In genomic region chr4:21879565-21880220, GRCm38 (mm10) we compare ENCODE assay signal across 8 mouse cellular contexts. TPM values are rescaled to one million over a fixed set of nuclear protein-coding genes. Genes with fewer than 3 reads are reported as not detected.
DNase-seq lines count a peak whose midpoint lies in the region; ATAC-seq and TF ChIP-seq lines count a peak whose summit lies in the region.

Gene Coq3 (plus strand): TSS chr4:21879673.

- peak within 1 kb of the TSS; percentile 90 for H3K9ac ChIP-seq in ES-E14 (ENCODE audit: insufficient read depth, low read depth, low read length, poor library complexity, severe bottlenecking)
- H3K9ac ChIP-seq in forebrain, embryonic 16.5 days (replicated peaks; ENCODE audit: low read depth, low read length), result peak within 1 kb of the TSS; percentile 89
- H3K9ac ChIP-seq in lung, embryonic 14.5 days, result peak within 1 kb of the TSS; percentile 83

- H3K4me1 ChIP-seq in ES-E14 (ENCODE audit: control insufficient read depth in 2 of 2, insufficient read depth in 2 of 2, low read length in 2 of 2, poor library complexity in 1 of 2), result no peaks in the 10 kb centered on the region
- H3K4me1 ChIP-seq in forebrain, embryonic 16.5 days (replicated peaks; ENCODE audit: control insufficient read depth, insufficient read depth, low read length), result peaks cover 7% of the 10 kb centered on the region
- H3K4me1 ChIP-seq in lung, embryonic 14.5 days (ENCODE audit: insufficient read depth), result 0 out of 2 replicates have a peak, but pooled peaks cover 3% of the 10 kb centered on the region
- H3K4me1 ChIP-seq in olfactory bulb, adult 2 months (ENCODE audit: control insufficient read depth, insufficient read depth, low read length), result no peaks in the 10 kb centered on the region
- no peaks in the 10 kb centered on the region for H3K4me1 ChIP-seq in thymus, adult 2 months (replicated peaks; ENCODE audit: control insufficient read depth, insufficient read depth, low read length)

- intact Hi-C loops in heart, postnatal 36 days (cut with DNase I), result no loop called here

- peaks cover 2% of the 10 kb centered on the region; the same call in 1 of the 2 replicates for H3K36me3 ChIP-seq in ES-E14 (ENCODE audit: control insufficient read depth, insufficient read depth, low read length, poor library complexity, severe bottlenecking)
- 0 out of 2 replicates have a peak, but pooled peaks cover 2% of the 10 kb centered on the region for H3K36me3 ChIP-seq in forebrain, embryonic 16.5 days (ENCODE audit: control insufficient read depth, insufficient read depth)
- peaks cover 15% of the 10 kb centered on the region; the same call in 1 of the 2 replicates for H3K36me3 ChIP-seq in lung, embryonic 14.5 days (ENCODE audit: insufficient read depth)
- H3K36me3 ChIP-seq in thymus, adult 2 months (ENCODE audit: control insufficient read depth, insufficient read depth, low read length), result peaks cover 11% of the 10 kb centered on the region

- H3K27ac ChIP-seq in ES-E14 (ENCODE audit: insufficient read depth, low read depth, low read length, poor library complexity, severe bottlenecking), result peak within 1 kb of the TSS; percentile 48
- H3K27ac ChIP-seq in forebrain, embryonic 16.5 days (ENCODE audit: low read length), result peak within 1 kb of the TSS; percentile 93
- H3K27ac ChIP-seq in layer of hippocampus, adult 2 months, result peak within 1 kb of the TSS; percentile 90
- peak within 1 kb of the TSS; percentile 95 for H3K27ac ChIP-seq in lung, embryonic 14.5 days (ENCODE audit: low read depth)
- peak within 1 kb of the TSS; percentile 98 for H3K27ac ChIP-seq in olfactory bulb, adult 2 months (ENCODE audit: insufficient read depth, low read depth, low read length)
- H3K27ac ChIP-seq in thymus, adult 2 months (ENCODE audit: control insufficient read depth, insufficient read depth, low read length), result peak within 1 kb of the TSS; percentile 16

- H3K27me3 ChIP-seq in forebrain, embryonic 16.5 days (replicated peaks; ENCODE audit: control insufficient read depth, insufficient read depth, low read length), result no peaks in the 10 kb centered on the region
- no peaks in the 10 kb centered on the region for H3K27me3 ChIP-seq in lung, embryonic 14.5 days (ENCODE audit: insufficient read depth, low read length)
- no peaks in the 10 kb centered on the region for H3K27me3 ChIP-seq in thymus, adult 2 months (ENCODE audit: control insufficient read depth, insufficient read depth, low read length)

- peak within 1 kb of the TSS; percentile 79 to 91 for H3K4me3 ChIP-seq in ES-E14 (ENCODE audit: insufficient read depth in 1 of 2, low read depth in 1 of 2, low read length in 2 of 2, poor library complexity in 1 of 2, severe bottlenecking in 1 of 2)
- H3K4me3 ChIP-seq in forebrain, embryonic 16.5 days (replicated peaks; ENCODE audit: low read length), result peak within 1 kb of the TSS; percentile 87
- peak within 1 kb of the TSS; percentile 91 for H3K4me3 ChIP-seq in layer of hippocampus, adult 2 months
- H3K4me3 ChIP-seq in lung, embryonic 14.5 days (ENCODE audit: low read depth, low read length), result peak within 1 kb of the TSS; percentile 70
- H3K4me3 ChIP-seq in olfactory bulb, adult 2 months (ENCODE audit: insufficient read depth, low read depth, low read length), result peak within 1 kb of the TSS; percentile 96
- H3K4me3 ChIP-seq in thymus, adult 2 months (ENCODE audit: control insufficient read depth, insufficient read depth, low read length), result peak within 1 kb of the TSS; percentile 67

- under 1% methylated on average over 51 of the region's 51 CpGs for WGBS in forebrain, embryonic 16.5 days
- under 1% methylated on average over 51 of the region's 51 CpGs for WGBS in lung, embryonic 14.5 days
- WGBS in olfactory bulb, adult 2 months, result under 1% methylated on average over 51 of the region's 51 CpGs
- WGBS in thymus, adult 2 months, result under 1% methylated on average over 51 of the region's 51 CpGs

- DNase-seq in ES-E14 (ENCODE audit: low read depth, low spot score), result peak; percentile 71
- DNase-seq in cerebellum, adult 11-12 months, result peak; percentile 79
- DNase-seq in heart, postnatal 36 days, result peak; percentile 79 to 89
- DNase-seq in layer of hippocampus, adult 2 months (ENCODE audit: low spot score in 2 of 2), result peak; percentile 89 to 91
- DNase-seq in lung, embryonic 14.5 days, result peak; percentile 89
- DNase-seq in thymus, adult 2 months, result peak; percentile 81

- peak within 1 kb of the TSS; percentile 82 for H3K4me2 ChIP-seq in forebrain, embryonic 16.5 days (ENCODE audit: low read length)
- peak within 1 kb of the TSS; percentile 63 for H3K4me2 ChIP-seq in lung, embryonic 14.5 days

- TF ChIP-seq CTCF in layer of hippocampus, adult 2 months (conservative IDR thresholded peaks at IDR 0.05), result no peak
- no peak for TF ChIP-seq CTCF in lung, embryonic 14.5 days (IDR thresholded peaks at IDR 0.05; ENCODE audit: low read depth)
- TF ChIP-seq CTCF in olfactory bulb, adult 2 months (IDR thresholded peaks at IDR 0.05; ENCODE audit: insufficient read depth, low read depth, low read length), result no peak
- no peak for TF ChIP-seq CTCF in thymus, adult 2 months (IDR thresholded peaks at IDR 0.05; ENCODE audit: borderline replicate concordance, control insufficient read depth, extremely low read depth, insufficient read depth, low read length, poor library complexity)

- peak; percentile 94 for ATAC-seq in forebrain, embryonic 16.5 days
- peak; percentile 94 for ATAC-seq in lung, embryonic 14.5 days (ENCODE audit: insufficient read depth)

- in situ Hi-C loops in ES-E14 (cut with MboI; ENCODE audit: low sequenced_read_pairs in 2 of 2, unreplicated experiment in 2 of 2), result no loop called here

- H3K9me3 ChIP-seq in ES-E14 (ENCODE audit: control insufficient read depth, insufficient read depth, low read depth, low read length), result no peaks in the 10 kb centered on the region
- H3K9me3 ChIP-seq in forebrain, embryonic 16.5 days (ENCODE audit: control insufficient read depth, low read length), result no peaks in the 10 kb centered on the region
- no peaks in the 10 kb centered on the region for H3K9me3 ChIP-seq in lung, embryonic 14.5 days (ENCODE audit: low read depth, low read length)

- peak; percentile 65 for TF ChIP-seq POLR2A in olfactory bulb, adult 2 months (IDR thresholded peaks at IDR 0.05; ENCODE audit: insufficient read depth, low read depth, low read length)
- TF ChIP-seq POLR2A in thymus, adult 2 months (IDR thresholded peaks at IDR 0.05; ENCODE audit: control insufficient read depth, extremely low read depth, insufficient read depth, low read length, poor library complexity), result no peak

TF ChIP-seq in ES-E14, 5 proteins besides CTCF, POLR2A, EP300 and RAD21:
- TF ChIP-seq ZC3H11A (IDR thresholded peaks at IDR 0.05; ENCODE audit: borderline replicate concordance, low read depth, low read length) (no peak), MAFK (IDR thresholded peaks at IDR 0.05; ENCODE audit: insufficient read depth, low read depth, low read length) (no peak), HCFC1 (IDR thresholded peaks at IDR 0.05; ENCODE audit: borderline replicate concordance, insufficient read depth, low read length) (peak; percentile 79), ZNF384 (IDR thresholded peaks at IDR 0.05; ENCODE audit: low read depth, low read length) (no peak), CHD2 (IDR thresholded peaks at IDR 0.05; ENCODE audit: low read depth, low read length) (no peak; the same call in 1 of the 2 replicates)

RNA-seq across cellular contexts. Expression of gene Coq3, which starts in this region (rescaled TPM):
- 6.3 and 9.1 TPM in 2 replicates for total RNA-seq in ES-E14 (2012; rRNA removed)
- 16.1 and 18.3 TPM in 2 replicates for polyA plus RNA-seq in forebrain, embryonic 16.5 days (2015; fragmentation: Nextera tagmentation; extraction: Ambion mirVana)
- total RNA-seq in heart, postnatal 36 days (2021), result 10 to 100 TPM; 38.2 to 39.1 TPM
- total RNA-seq in layer of hippocampus, adult 2 months (2021), result 10 to 100 TPM; 12.1 to 13.3 TPM
- polyA plus RNA-seq in lung, embryonic 14.5 days (2014; fragmentation: Nextera tagmentation; extraction: Ambion mirVana), result 14.3 and 17.0 TPM in 2 replicates
- not detected in 2 replicates for polyA plus RNA-seq in olfactory bulb, adult 2 months (2012; ENCODE audit: insufficient read depth, insufficient read length, low replicate concordance, missing spikeins)
- polyA plus RNA-seq in thymus, adult 2 months (2012; rRNA removed), result 2.2 and 3.2 TPM in 2 replicates

Comparison
In these comparisons a context has a peak if more than half of its experiments do, and no peak if none do; other contexts are left out.
1. Peak in every context shown above with its lines: DNase-seq, ATAC-seq, H3K4me3 ChIP-seq and H3K27ac ChIP-seq.
2. H3K27ac ChIP-seq: peak in every context shown above with its lines; median percentile 98 in olfactory bulb, adult 2 months; 95 in lung, embryonic 14.5 days; 93 in forebrain, embryonic 16.5 days; 90 in layer of hippocampus, adult 2 months; 48 in ES-E14; 16 in thymus, adult 2 months.